In the genomic region with DNA sequence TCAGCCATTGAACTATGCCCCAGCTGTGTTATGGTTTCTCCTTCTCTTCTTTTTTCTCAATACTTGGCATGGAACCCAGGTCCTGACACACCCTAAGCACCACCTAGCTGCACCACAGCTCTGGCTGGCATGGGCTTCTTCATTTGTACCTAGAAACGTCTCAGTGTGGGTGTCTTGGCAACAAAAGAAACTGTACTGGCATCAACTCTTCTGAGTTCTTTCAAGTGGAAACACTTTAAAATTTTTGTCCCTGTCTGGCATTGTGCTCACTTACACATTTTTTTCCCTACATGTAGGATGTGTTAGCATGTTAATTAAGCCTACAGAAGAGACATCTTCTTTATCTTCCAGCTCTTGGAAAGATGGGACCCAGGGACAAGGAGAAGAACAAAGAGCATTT, we compare ENCODE assay signal across 20 mouse cellular contexts. TPM values are rescaled to one million over a fixed set of nuclear protein-coding genes. Genes with fewer than 3 reads are reported as not detected.
"Had no signal": no experiment of that assay in that cellular context is flagged by ENCODE, and none has a peak within 500 bp of the region (broad histone marks: within the 10 kb centered on the region; RNA-seq: fewer than 3 reads in every experiment).

No protein-coding gene starts in this region.

- H3K4me2 ChIP-seq: intestine, embryonic 15.5 days; kidney, embryonic 15.5 days; limb, embryonic 13.5 days; liver, embryonic 13.5 days; midbrain, embryonic 11.5 days had no signal

- H3K9me3 ChIP-seq: intestine, embryonic 15.5 days; kidney, embryonic 15.5 days; limb, embryonic 10.5 days; limb, embryonic 13.5 days had no signal

- H3K27me3 ChIP-seq: intestine, embryonic 15.5 days; kidney, embryonic 15.5 days; limb, embryonic 13.5 days; liver, embryonic 13.5 days had no signal

- ATAC-seq: intestine, embryonic 15.5 days had no signal

- H3K4me3 ChIP-seq: intestine, embryonic 15.5 days; kidney, embryonic 15.5 days; limb, embryonic 10.5 days; limb, embryonic 13.5 days; liver, embryonic 13.5 days had no signal

- H3K4me1 ChIP-seq: intestine, embryonic 15.5 days; kidney, embryonic 15.5 days; limb, embryonic 13.5 days; liver, embryonic 13.5 days had no signal

- DNase-seq: kidney, adult 11 months; kidney, adult 8-10 months; kidney, postnatal 14 days; kidney, postnatal 4 days; liver; liver, embryonic 13.5 days; lung, adult 2 months; lung, postnatal 14 days; lung, postnatal 4 days; midbrain, embryonic 14.5 days; right cerebral cortex, postnatal 4 days; thymus, postnatal 25 days had no signal

- H3K27ac ChIP-seq: intestine, embryonic 15.5 days; kidney, embryonic 15.5 days; limb, embryonic 10.5 days; limb, embryonic 13.5 days; liver, embryonic 13.5 days; stomach, postnatal 0 days had no signal

- H3K36me3 ChIP-seq: intestine, embryonic 15.5 days; kidney, embryonic 15.5 days; limb, embryonic 10.5 days; limb, embryonic 13.5 days; liver, embryonic 13.5 days had no signal

- H3K9ac ChIP-seq: intestine, embryonic 15.5 days; kidney, embryonic 15.5 days; limb, embryonic 13.5 days; liver, embryonic 13.5 days had no signal

RNA-seq across cellular contexts. Expression of gene Cdh13, which starts 37.0 kb away (rescaled TPM):
- total RNA-seq: megakaryocyte progenitor cell, adult 5-6 weeks; megakaryocyte-erythroid progenitor cell, adult 5-6 weeks had no signal
